Mouse (Mus musculus) kidney, embryonic 16.5 days (tissue): ENCODE results near the gene Afg1l. TPM values are rescaled to one million over a fixed set of nuclear protein-coding genes. Genes with fewer than 3 reads are reported as not detected.

Experiments used
- ATAC-seq: fragments of 200-750 bp; cut with Nextera tagmentation; 2 replicates; pipeline ENCODE4 v1.8.0; 2017; ENCODE audit warnings: moderate TSS enrichment; ENCODE audit not compliant: low FRiP score, low TSS enrichment
- H3K27ac ChIP-seq: fragments of 300-500 bp; sonication (generic); 2 replicates; pipeline ENCODE4 v1.5.1; 2014; ENCODE audit warnings: low read length
- H3K27me3 ChIP-seq: fragments of 300-500 bp; sonication (generic); 2 replicates; pipeline ENCODE4 v1.6.1; 2014; ENCODE audit warnings: low read length, control low read depth, mixed read lengths; ENCODE audit not compliant: insufficient read depth
- H3K36me3 ChIP-seq: fragments of 300-500 bp; sonication (generic); 2 replicates; pipeline ENCODE4 v1.6.1; 2014; ENCODE audit warnings: low read length, control low read depth, mixed read lengths; ENCODE audit not compliant: insufficient read depth
- H3K4me1 ChIP-seq: fragments of 300-500 bp; sonication (generic); 2 replicates; pipeline ENCODE4 v1.6.1; 2014; ENCODE audit warnings: low read length, control low read depth, mixed read lengths; ENCODE audit not compliant: insufficient read depth
- H3K4me2 ChIP-seq: fragments of 300-500 bp; sonication (generic); replicated peaks from 2 replicates; pipeline ENCODE4 v1.6.1; 2014; ENCODE audit warnings: low read depth, low read length
- H3K4me3 ChIP-seq: fragments of 300-500 bp; sonication (generic); 2 replicates; pipeline ENCODE4 v1.5.1; 2014; ENCODE audit warnings: mild to moderate bottlenecking, low read length
- H3K9ac ChIP-seq: fragments of 300-500 bp; sonication (generic); replicated peaks from 2 replicates; pipeline ENCODE4 v1.6.1; 2014; ENCODE audit warnings: low read length
- H3K9me3 ChIP-seq: fragments of 300-500 bp; sonication (generic); 2 replicates; pipeline ENCODE4 v1.6.1; 2016; ENCODE audit warnings: low read length, control low read depth
- WGBS: fragments of 180-500 bp; shearing (Covaris S2); extraction: QIAGEN DNeasy Blood & Tissue Kit; methylation state at CpG from one replicate; pipeline ENCODE4 v1.1.7; 2014; 5-methylcytosine and 5-hydroxymethylcytosine counted together
- polyA plus RNA-seq: library from polyadenylated mRNA; unstranded; fragments of >200 nt; fragmentation: Nextera tagmentation; extraction: Ambion mirVana; gene quantifications from 2 replicates; pipeline ENCODE4 v1.2.1, GENCODE M21; 2015

The Afg1l gene
- polyA plus RNA-seq, 1 experiment from 2014 or later, result 9.9 TPM

GRCm38 (mm10) chr10:42388181-42388580 is 90.2 kb downstream of the Afg1l start:
- ATAC-seq, result no peak
- Histone ChIP-seq H3K27me3 (no peaks in the 10 kb centered on the region), H3K9ac (no peak overlapping the region), H3K4me2 (no peak overlapping the region), H3K36me3 (no peaks in the 10 kb centered on the region), H3K9me3 (no peaks in the 10 kb centered on the region), H3K4me3 (no peak overlapping the region), H3K27ac (no peak overlapping the region), H3K4me1 (no peaks in the 10 kb centered on the region)

DNA sequence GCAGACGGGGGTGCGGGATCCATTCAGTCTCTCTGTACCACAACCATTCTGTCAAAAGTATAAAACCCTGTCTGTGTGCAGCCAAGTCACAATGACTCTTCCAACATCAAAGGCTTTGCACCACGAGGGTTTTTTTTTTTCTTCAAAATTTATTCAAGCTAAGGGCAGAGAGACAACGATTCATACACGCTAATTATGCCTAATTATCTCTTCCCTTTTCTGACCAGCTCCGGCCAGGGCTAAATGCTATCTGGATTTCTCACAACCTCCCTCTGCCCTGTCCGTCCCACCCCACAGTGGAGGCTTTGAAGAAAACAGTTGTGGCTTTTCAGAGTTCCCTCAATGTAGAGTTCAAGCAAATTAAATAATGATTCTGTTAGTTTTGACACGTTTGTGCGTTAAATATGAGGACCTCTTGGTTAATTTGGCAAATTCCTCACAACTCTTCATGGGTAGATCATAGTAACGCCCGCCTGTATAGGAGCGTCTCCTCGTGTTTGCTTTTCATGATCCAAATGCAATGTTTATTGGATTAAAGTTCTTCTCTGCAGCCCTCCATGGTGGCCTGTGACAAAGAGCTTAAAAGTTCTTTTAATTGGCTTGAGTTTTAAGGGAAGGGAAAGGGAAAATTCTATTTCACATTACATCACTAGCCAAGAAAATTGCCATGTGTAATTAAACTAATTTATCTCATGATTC is 93.3 kb downstream of the Afg1l start:
- ATAC-seq, result no peak
- H3K27me3 ChIP-seq, result no peaks in the 10 kb centered on the region
- WGBS, result 72% methylated on average over 13 of the region's 13 CpGs
- no peak overlapping the region for H3K4me2 ChIP-seq
- no peaks in the 10 kb centered on the region for H3K9me3 ChIP-seq
- no peaks in the 10 kb centered on the region for H3K36me3 ChIP-seq
- H3K4me3 ChIP-seq, result no peak overlapping the region
- no peaks in the 10 kb centered on the region for H3K4me1 ChIP-seq
- H3K27ac ChIP-seq, result no peak overlapping the region
- H3K9ac ChIP-seq, result no peak overlapping the region

- WGBS, result 56% methylated on average over 6 of the region's 6 CpGs
- H3K27ac ChIP-seq, result no peak overlapping the region
These were observed 94.7 kb downstream of the Afg1l start for GRCm38 (mm10) chr10:42383708-42384107.

GRCm38 (mm10) chr10:42364216-42364615 is 114.1 kb downstream of the Afg1l start:
- H3K4me2 ChIP-seq, result no peak overlapping the region
- WGBS, result 87% methylated on average over 10 of the region's 10 CpGs
- H3K27ac ChIP-seq, result no peak overlapping the region
- H3K4me1 ChIP-seq, result no peaks in the 10 kb centered on the region
- H3K9ac ChIP-seq, result no peak overlapping the region
- ATAC-seq, result no peak
- H3K9me3 ChIP-seq, result no peaks in the 10 kb centered on the region
- no peak overlapping the region for H3K4me3 ChIP-seq
- H3K36me3 ChIP-seq, result 0 out of 2 replicates have a peak, but pooled peaks cover 3% of the 10 kb centered on the region
- H3K27me3 ChIP-seq, result no peaks in the 10 kb centered on the region

More at GRCm38 (mm10) chr10:42383708-42384107, 94.7 kb downstream of the Afg1l start:
- H3K36me3 ChIP-seq, result no peaks in the 10 kb centered on the region
- no peak overlapping the region for H3K4me2 ChIP-seq
- H3K4me1 ChIP-seq, result no peaks in the 10 kb centered on the region
- no peak overlapping the region for H3K9ac ChIP-seq
- H3K4me3 ChIP-seq, result no peak overlapping the region
- H3K27me3 ChIP-seq, result no peaks in the 10 kb centered on the region
- H3K9me3 ChIP-seq, result no peaks in the 10 kb centered on the region
- ATAC-seq, result no peak

GRCm38 (mm10) chr10:42355980-42356379 is 122.4 kb downstream of the Afg1l start:
- ATAC-seq, result no peak
- H3K4me3 ChIP-seq, result no peak overlapping the region
- no peaks in the 10 kb centered on the region for H3K4me1 ChIP-seq
- H3K27ac ChIP-seq, result no peak overlapping the region
- no peaks in the 10 kb centered on the region for H3K27me3 ChIP-seq
- H3K36me3 ChIP-seq, result no peaks in the 10 kb centered on the region
- WGBS, result 71% methylated on average over 3 of the region's 3 CpGs
- H3K9me3 ChIP-seq, result no peaks in the 10 kb centered on the region
- H3K9ac ChIP-seq, result no peak overlapping the region
- no peak overlapping the region for H3K4me2 ChIP-seq

- ATAC-seq, result no peak
- H3K4me3 ChIP-seq, result no peak overlapping the region
- no peaks in the 10 kb centered on the region for H3K27me3 ChIP-seq
- H3K9ac ChIP-seq, result no peak overlapping the region
- no peaks in the 10 kb centered on the region for H3K9me3 ChIP-seq
- no peak overlapping the region for H3K27ac ChIP-seq
- WGBS, result 82% methylated on average over 5 of the region's 5 CpGs
- peaks cover 10% of the 10 kb centered on the region for H3K4me1 ChIP-seq
- no peak overlapping the region for H3K4me2 ChIP-seq
- H3K36me3 ChIP-seq, result no peaks in the 10 kb centered on the region
These were observed 130.4 kb downstream of the Afg1l start for GRCm38 (mm10) chr10:42347986-42348385.

GRCm38 (mm10) chr10:42347127-42347526 is 131.2 kb downstream of the Afg1l start:
- no peak overlapping the region for H3K27ac ChIP-seq
- H3K4me2 ChIP-seq, result no peak overlapping the region
- H3K9me3 ChIP-seq, result no peaks in the 10 kb centered on the region
- H3K36me3 ChIP-seq, result no peaks in the 10 kb centered on the region
- no peaks in the 10 kb centered on the region for H3K27me3 ChIP-seq
- WGBS, result 61% methylated on average over 5 of the region's 5 CpGs
- no peak for ATAC-seq
- H3K9ac ChIP-seq, result no peak overlapping the region
- H3K4me1 ChIP-seq, result peaks cover 10% of the 10 kb centered on the region
- no peak overlapping the region for H3K4me3 ChIP-seq

- H3K9me3 ChIP-seq, result no peaks in the 10 kb centered on the region
- H3K27ac ChIP-seq, result no peak overlapping the region
- H3K36me3 ChIP-seq, result no peaks in the 10 kb centered on the region
- WGBS, result 64% methylated on average over 12 of the region's 12 CpGs
- H3K4me1 ChIP-seq, result peaks cover 10% of the 10 kb centered on the region
- H3K4me2 ChIP-seq, result no peak overlapping the region
- no peaks in the 10 kb centered on the region for H3K27me3 ChIP-seq
- no peak overlapping the region for H3K9ac ChIP-seq
- no peak overlapping the region for H3K4me3 ChIP-seq
- ATAC-seq, result no peak
These were observed 132.0 kb downstream of the Afg1l start for GRCm38 (mm10) chr10:42346179-42346877.

DNA sequence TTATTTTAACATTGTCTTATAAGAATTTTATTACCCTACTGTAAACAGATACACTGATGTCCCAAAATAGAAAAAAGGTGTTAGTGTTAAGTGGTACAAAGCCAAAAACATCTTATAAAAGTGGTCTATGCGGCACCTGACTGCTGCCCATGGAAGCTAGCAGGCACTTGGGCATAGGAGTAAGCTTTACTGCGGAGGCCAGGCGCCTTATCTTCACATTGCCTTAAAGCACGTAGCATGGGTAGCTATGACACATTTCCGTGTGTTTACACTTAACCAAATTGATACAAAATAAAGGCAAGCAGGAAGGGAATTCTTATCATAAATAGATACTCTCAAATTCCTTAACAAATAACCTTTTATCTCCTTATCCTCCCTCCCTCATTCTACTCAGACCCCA is 135.7 kb downstream of the Afg1l start:
- no peaks in the 10 kb centered on the region for H3K9me3 ChIP-seq
- H3K4me1 ChIP-seq, result peaks cover 10% of the 10 kb centered on the region
- H3K27me3 ChIP-seq, result no peaks in the 10 kb centered on the region
- H3K36me3 ChIP-seq, result no peaks in the 10 kb centered on the region
- H3K4me3 ChIP-seq, result no peak overlapping the region
- H3K9ac ChIP-seq, result no peak overlapping the region
- no peak overlapping the region for H3K4me2 ChIP-seq
- no peak for ATAC-seq
- WGBS, result 95% methylated on average over 5 of the region's 5 CpGs
- H3K27ac ChIP-seq, result no peak overlapping the region

DNA sequence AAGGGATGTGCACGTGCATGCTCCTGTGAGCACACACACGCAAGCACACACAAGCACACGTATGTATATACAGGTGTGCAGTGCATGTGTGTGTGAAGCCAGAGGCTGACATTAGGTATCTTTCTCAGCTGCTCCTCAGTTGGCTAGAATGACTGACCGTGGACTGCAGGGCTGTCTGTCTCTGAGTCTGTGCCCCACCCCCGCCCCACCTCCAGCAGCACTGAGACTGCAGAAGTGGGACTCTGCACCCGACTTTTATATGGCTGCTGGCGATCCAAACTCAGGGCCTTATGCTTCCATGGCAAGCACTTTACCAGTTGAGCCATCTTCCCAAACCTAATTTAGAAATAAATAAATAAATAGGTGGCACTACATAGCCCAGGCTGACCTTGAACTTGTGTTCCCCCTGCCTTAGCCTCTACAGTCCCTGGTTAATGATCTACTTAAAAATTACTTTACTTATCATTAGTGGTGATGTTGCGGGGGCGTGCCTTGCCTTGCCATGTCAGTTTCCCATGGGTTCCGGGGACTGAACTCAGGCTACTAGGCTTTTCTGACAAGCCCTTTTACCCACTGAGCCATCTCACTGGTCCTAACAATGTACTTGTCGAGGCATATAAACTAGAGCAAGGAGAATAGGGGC is 136.4 kb downstream of the Afg1l start:
- Histone ChIP-seq H3K4me3 (no peak overlapping the region), H3K9ac (no peak overlapping the region), H3K4me2 (no peak overlapping the region), H3K9me3 (no peaks in the 10 kb centered on the region), H3K27ac (no peak overlapping the region), H3K27me3 (no peaks in the 10 kb centered on the region), H3K4me1 (peaks cover 4% of the 10 kb centered on the region; the same call in 1 of the 2 replicates), H3K36me3 (no peaks in the 10 kb centered on the region)
- no peak for ATAC-seq
- 73% methylated on average over 11 of the region's 11 CpGs for WGBS
